In genomic region chr16:30188769-30189430, GRCm38 (mm10) we compare ENCODE assay signal across 7 mouse cellular contexts.
A peak's percentile ranks its signal among the peaks of the same experiment; 100 is the strongest.
DNase-seq lines count a peak whose midpoint lies in the region.

No protein-coding gene starts in this region.

- H3K9me3 ChIP-seq in heart, embryonic 10.5 days = no peaks in the 10 kb centered on the region

- peaks cover 78% of the 10 kb centered on the region for H3K4me1 ChIP-seq in heart, embryonic 10.5 days

- DNase-seq in urinary bladder, postnatal 25 days (ENCODE audit: low spot score) = peak; percentile 26
- DNase-seq in urinary bladder, postnatal 10 days (ENCODE audit: low spot score) = no peak
- DNase-seq in cerebellum, postnatal 10 days = peak; percentile 83 to 89
- DNase-seq in heart, embryonic 10.5 days (ENCODE audit: low spot score) = no peak
- DNase-seq in layer of hippocampus, adult 8-10 months (ENCODE audit: low spot score in 2 of 2) = peak; percentile 65 to 70
- DNase-seq in right cerebral cortex, postnatal 10 days (ENCODE audit: low spot score in 2 of 2) = peak; percentile 82 to 85
- DNase-seq in B cell, adult 2 months = no peak

- 66% methylated on average over 8 of the region's 8 CpGs for WGBS in heart, embryonic 10.5 days

- H3K27me3 ChIP-seq in heart, embryonic 10.5 days (ENCODE audit: insufficient read depth, poor library complexity, severe bottlenecking) = peaks cover 66% of the 10 kb centered on the region

- no peak overlapping the region for H3K4me3 ChIP-seq in heart, embryonic 10.5 days

- no peaks in the 10 kb centered on the region for H3K36me3 ChIP-seq in heart, embryonic 10.5 days

- H3K27ac ChIP-seq in heart, embryonic 10.5 days = peak overlapping the region; percentile 42; the same call in 1 of the 2 replicates

Comparison
In these comparisons a context has a peak if more than half of its experiments do, and no peak if none do; other contexts are left out.
1. DNase-seq: peak in urinary bladder, postnatal 25 days (single experiment), cerebellum, postnatal 10 days (2 of 2), layer of hippocampus, adult 8-10 months (2 of 2) and right cerebral cortex, postnatal 10 days (2 of 2); none in urinary bladder, postnatal 10 days (single experiment), heart, embryonic 10.5 days (single experiment) and B cell, adult 2 months (0 of 2).